Mouse (Mus musculus): Measurements from ENCODE around the gene Gm13083.
"Not testable (repeated sequence)": the region's sequence is repeated elsewhere in the genome, so short reads cannot be mapped to it uniquely, and the experiment has no call there.

Gene Gm13083

DNA sequence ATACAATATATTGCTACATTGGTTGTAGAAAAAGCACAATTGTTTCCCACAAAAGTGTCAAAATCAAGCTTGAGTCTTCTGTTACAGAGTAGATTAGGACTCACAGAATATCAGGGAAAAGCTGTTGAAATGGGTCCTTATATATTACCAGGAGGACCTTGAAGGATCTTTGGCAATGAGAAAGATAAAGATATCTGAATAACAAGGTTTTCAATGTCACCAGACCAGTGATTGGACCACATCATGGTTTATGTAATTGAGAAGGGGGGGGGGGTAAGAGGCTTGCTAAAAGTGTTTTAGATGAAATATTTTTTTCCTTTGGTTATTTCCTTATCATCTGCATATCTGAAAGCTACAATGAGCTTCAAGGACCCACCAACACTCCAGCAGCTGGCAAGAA lies at the start of gene Gm13083:
Gene Gm13083, plus strand, starts transcription at position 301 of the 400 bp plus-strand sequence.
- DNase-seq = not testable (repeated sequence)

DNA sequence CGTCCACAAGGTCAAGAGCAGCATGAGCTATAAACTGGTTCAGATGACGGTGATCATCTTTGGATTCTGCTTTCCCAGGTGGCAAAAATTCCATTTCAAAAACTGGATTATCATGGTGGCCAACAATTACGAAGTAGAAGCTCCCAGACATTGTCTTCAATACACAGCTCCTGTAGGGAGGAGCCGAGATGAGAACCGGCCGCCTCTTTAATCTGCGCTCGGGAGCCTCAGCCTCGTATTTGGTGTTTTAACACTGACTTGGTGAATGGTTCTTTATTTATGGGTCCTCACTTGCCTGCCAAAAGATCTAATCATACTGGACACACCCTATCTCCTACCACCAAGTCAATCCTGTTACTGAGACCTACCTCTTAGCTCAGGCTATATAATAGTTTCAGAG lies 2.9 kb upstream of the Gm13083 start:
- DNase-seq = not testable (repeated sequence)

DNA sequence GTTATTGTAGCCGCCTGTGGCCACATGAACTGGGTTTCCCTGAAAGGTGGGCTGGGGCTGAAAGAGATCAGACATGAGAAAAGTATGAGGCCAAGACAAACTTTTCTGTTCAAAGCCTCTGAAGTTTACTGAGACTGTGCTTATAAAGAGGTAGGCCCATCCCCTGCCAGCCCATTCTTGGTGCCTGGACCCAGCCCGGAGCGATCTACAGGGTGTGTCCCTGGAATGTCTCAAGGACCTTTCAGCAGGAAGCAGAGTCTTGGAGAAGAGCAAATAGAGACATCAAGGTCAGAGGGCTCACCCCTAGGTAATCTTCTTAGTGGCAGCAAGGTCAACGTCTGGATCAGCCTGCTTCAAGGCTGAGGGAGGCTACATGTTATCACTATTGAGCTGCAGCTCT lies 3.3 kb downstream of the Gm13083 start:
- DNase-seq = not testable (repeated sequence)

DNA sequence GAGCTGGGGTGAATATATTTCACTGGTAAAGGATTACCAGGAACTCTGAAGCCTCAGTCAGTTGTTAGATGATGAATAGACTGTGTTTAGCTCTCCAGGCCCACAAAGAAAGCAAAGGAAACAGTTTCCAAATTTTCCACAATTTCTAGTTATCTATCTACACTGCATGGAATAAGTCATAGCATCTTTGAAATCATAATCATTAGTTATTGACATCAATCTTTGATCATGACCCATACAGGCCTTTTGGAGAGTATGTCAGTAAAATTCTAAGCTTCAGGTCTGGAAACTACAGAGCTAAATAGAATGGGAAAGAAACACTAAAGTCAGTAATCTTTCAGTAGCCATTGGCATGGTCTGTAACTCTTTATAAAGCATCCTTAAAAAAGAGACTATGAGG lies 42.3 kb downstream of the Gm13083 start, which contains the start of gene Gm13088:
Gene Gm13088, minus strand, starts transcription at position 101 of the 400 bp plus-strand sequence.
- DNase-seq = not testable (repeated sequence)
